Mouse (Mus musculus): ENCODE measurements around the gene Rfxank.

DNA sequence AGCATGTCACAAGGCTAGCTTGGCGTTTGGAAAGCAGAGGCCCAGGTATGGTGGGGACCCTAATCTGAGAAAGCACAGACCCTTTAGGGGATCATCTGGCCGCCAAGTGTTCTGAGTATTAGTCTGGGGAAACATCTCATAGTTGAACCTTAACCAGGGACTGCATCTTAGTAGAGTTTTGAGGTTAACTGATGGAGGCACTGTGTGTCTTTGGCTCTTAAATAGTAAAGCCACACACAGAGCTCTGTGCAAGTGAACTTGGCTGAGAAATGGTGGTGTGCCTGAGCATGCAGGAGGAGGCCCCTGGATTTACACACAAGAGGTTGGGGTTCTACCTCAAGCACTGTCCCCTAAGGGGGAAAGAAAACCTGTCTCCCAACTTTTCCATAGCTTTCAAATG, 39.3 kb upstream of the Rfxank start:
- no peak for TF ChIP-seq CTCF (IDR thresholded peaks at IDR 0.05; ENCODE audit: insufficient read depth, low read length)
- no peak for TF ChIP-seq POLR2A (IDR thresholded peaks at IDR 0.05; ENCODE audit: borderline replicate concordance, extremely low read depth, low read depth, low read length)
